Mouse (Mus musculus) thymus, postnatal 0 days (tissue): Measurements from ENCODE around the gene Stat5a. TPM values are rescaled to one million over a fixed set of nuclear protein-coding genes. Genes with fewer than 3 reads are reported as not detected.
A peak's percentile ranks its signal among the peaks of the same experiment; 100 is the strongest.

Experiments used
- DNase-seq: peaks from one replicate; pipeline ENCODE4 v3.0.0-alpha.2; 2015; ENCODE audit warnings: low spot score
- polyA plus RNA-seq: library from polyadenylated mRNA; unstranded; fragments of >200 nt; fragmentation: Nextera tagmentation; extraction: Ambion mirVana; gene quantifications from 2 replicates; pipeline ENCODE4 v1.2.1, GENCODE M21; 2015

Stat5a gene
- polyA plus RNA-seq, 1 experiment from 2014 or later = 61.2 TPM

GRCm38 (mm10) chr11:100896078-100896477, 36.9 kb downstream of the Stat5a start:
- DNase-seq = no peak

- peak; percentile 24 for DNase-seq
Observed at GRCm38 (mm10) chr11:100897294-100898231, 38.4 kb downstream of the Stat5a start.

- DNase-seq = no peak
Observed at GRCm38 (mm10) chr11:100898441-100899199, 39.5 kb downstream of the Stat5a start.

- no peak for DNase-seq
Observed at GRCm38 (mm10) chr11:100904580-100905351, 45.6 kb downstream of the Stat5a start.

- DNase-seq = no peak
Observed at GRCm38 (mm10) chr11:100905929-100906328, 46.8 kb downstream of the Stat5a start.

GRCm38 (mm10) chr11:100906885-100907284, 47.7 kb downstream of the Stat5a start:
- no peak for DNase-seq

- no peak for DNase-seq
Observed at GRCm38 (mm10) chr11:100908112-100908511, 49.0 kb downstream of the Stat5a start.

GRCm38 (mm10) chr11:100908567-100908966, 49.4 kb downstream of the Stat5a start:
- DNase-seq = no peak

GRCm38 (mm10) chr11:100912401-100913155, 53.4 kb downstream of the Stat5a start:
- no peak for DNase-seq

GRCm38 (mm10) chr11:100914415-100914814, 55.3 kb downstream of the Stat5a start:
- no peak for DNase-seq

- no peak for DNase-seq
Observed at GRCm38 (mm10) chr11:100915063-100915462, 55.9 kb downstream of the Stat5a start.

- DNase-seq = no peak
Observed at GRCm38 (mm10) chr11:100916432-100916971, 57.4 kb downstream of the Stat5a start.

GRCm38 (mm10) chr11:100918007-100918406, 58.9 kb downstream of the Stat5a start:
- DNase-seq = no peak

- no peak for DNase-seq
Observed at GRCm38 (mm10) chr11:100920887-100921624, 61.9 kb downstream of the Stat5a start.

GRCm38 (mm10) chr11:100924386-100924919, 65.3 kb downstream of the Stat5a start:
- DNase-seq = no peak

- DNase-seq = no peak
Observed at GRCm38 (mm10) chr11:100927386-100927785, 68.2 kb downstream of the Stat5a start.

GRCm38 (mm10) chr11:100930611-100931010, 71.5 kb downstream of the Stat5a start:
- no peak for DNase-seq

- DNase-seq = peak; percentile 79
Observed at GRCm38 (mm10) chr11:100931254-100931921, 72.2 kb downstream of the Stat5a start.
